Mouse (Mus musculus) thymus, postnatal 36 days (tissue): ENCODE data around the gene Naa10.

Experiments used
- DNase-seq, 2 experiments: peaks; one replicate each; pipeline ENCODE4 v3.0.0; 2022; ENCODE audit warnings: mixed read lengths in 2 of 2

Naa10 gene

GRCm38 (mm10) chrX:73914827-73915703 is 6.7 kb downstream of the Naa10 start:
- peak; percentile 84 to 93 for DNase-seq

- peak; percentile 68 to 85 for DNase-seq
Measured at GRCm38 (mm10) chrX:73911588-73911987, 10.2 kb downstream of the Naa10 start.

- peak; percentile 78 to 88 for DNase-seq
Measured at GRCm38 (mm10) chrX:73911156-73911555, 10.6 kb downstream of the Naa10 start.

- DNase-seq = no peak
Measured at GRCm38 (mm10) chrX:73910451-73910850, 11.3 kb downstream of the Naa10 start.

- DNase-seq = no peak
Measured at GRCm38 (mm10) chrX:73910049-73910448, 11.7 kb downstream of the Naa10 start.

GRCm38 (mm10) chrX:73897959-73898358 is 23.8 kb downstream of the Naa10 start:
- DNase-seq = no peak

- DNase-seq = peak; percentile 60 to 64
Measured at GRCm38 (mm10) chrX:73895719-73896118, 26.0 kb downstream of the Naa10 start, which contains the start of gene L1cam. Gene L1cam, minus strand, starts transcription at chrX:73896105.

GRCm38 (mm10) chrX:73892833-73893232 is 28.9 kb downstream of the Naa10 start:
- DNase-seq = no peak

GRCm38 (mm10) chrX:73891551-73892152 is 30.1 kb downstream of the Naa10 start, which contains the start of gene Avpr2:
Gene Avpr2, plus strand, starts transcription at chrX:73892102.
- no peak for DNase-seq

- no peak for DNase-seq
Measured at GRCm38 (mm10) chrX:73881463-73881862, 40.3 kb downstream of the Naa10 start.

- no peak for DNase-seq
Measured at GRCm38 (mm10) chrX:73881036-73881427, 40.7 kb downstream of the Naa10 start.

GRCm38 (mm10) chrX:73880194-73881035 is 41.3 kb downstream of the Naa10 start:
- DNase-seq = peak; percentile 56 to 69

GRCm38 (mm10) chrX:73877014-73877413 is 44.7 kb downstream of the Naa10 start:
- DNase-seq = no peak

GRCm38 (mm10) chrX:73875881-73876280 is 45.9 kb downstream of the Naa10 start:
- no peak for DNase-seq

- DNase-seq = no peak
Measured at GRCm38 (mm10) chrX:73871956-73872355, 49.8 kb downstream of the Naa10 start.

- no peak for DNase-seq
Measured at GRCm38 (mm10) chrX:73871474-73871873, 50.3 kb downstream of the Naa10 start.

GRCm38 (mm10) chrX:73869334-73869733 is 52.4 kb downstream of the Naa10 start:
- peak; percentile 12 to 34 for DNase-seq

GRCm38 (mm10) chrX:73867852-73868251 is 53.9 kb downstream of the Naa10 start:
- DNase-seq = no peak

- DNase-seq = no peak
Measured at GRCm38 (mm10) chrX:73867256-73867655, 54.5 kb downstream of the Naa10 start.
